Mouse (Mus musculus) urinary bladder, postnatal 10 days (tissue): Measurements from ENCODE around the gene Amph.
"Not testable (repeated sequence)": the region's sequence is repeated elsewhere in the genome, so short reads cannot be mapped to it uniquely, and the experiment has no call there.

Experiments
- DNase-seq: peaks from one replicate; pipeline ENCODE4 v3.0.0; 2022; ENCODE audit warnings: low spot score

Gene Amph

GRCm38 (mm10) chr13:19025906-19026305 lies 77.9 kb downstream of the Amph start:
- DNase-seq = no peak

- no peak for DNase-seq
Measured at GRCm38 (mm10) chr13:19026923-19027322, 78.9 kb downstream of the Amph start.

GRCm38 (mm10) chr13:19027766-19028350 lies 79.9 kb downstream of the Amph start:
- no peak for DNase-seq

- DNase-seq = no peak
Measured at GRCm38 (mm10) chr13:19031916-19032688, 84.1 kb downstream of the Amph start.

GRCm38 (mm10) chr13:19052090-19052489 lies 104.1 kb downstream of the Amph start:
- no peak for DNase-seq

GRCm38 (mm10) chr13:19054504-19054903 lies 106.5 kb downstream of the Amph start:
- DNase-seq = no peak

- no peak for DNase-seq
Measured at GRCm38 (mm10) chr13:19072261-19072660, 124.3 kb downstream of the Amph start.

GRCm38 (mm10) chr13:19077427-19077826 lies 129.4 kb downstream of the Amph start:
- DNase-seq = no peak

GRCm38 (mm10) chr13:19081932-19082331 lies 133.9 kb downstream of the Amph start:
- no peak for DNase-seq

- DNase-seq = no peak
Measured at GRCm38 (mm10) chr13:19094571-19094970, 146.6 kb downstream of the Amph start.

- no peak for DNase-seq
Measured at GRCm38 (mm10) chr13:19097117-19097516, 149.1 kb downstream of the Amph start.

GRCm38 (mm10) chr13:19101889-19102402 lies 153.9 kb downstream of the Amph start:
- DNase-seq = no peak

- no peak for DNase-seq
Measured at GRCm38 (mm10) chr13:19106418-19106817, 158.4 kb downstream of the Amph start.

GRCm38 (mm10) chr13:19109331-19109730 lies 161.3 kb downstream of the Amph start:
- DNase-seq = no peak

GRCm38 (mm10) chr13:19113034-19113922 lies 165.3 kb downstream of the Amph start:
- DNase-seq = no peak

GRCm38 (mm10) chr13:19114761-19115160 lies 166.8 kb downstream of the Amph start:
- DNase-seq = not testable (repeated sequence)

GRCm38 (mm10) chr13:19126912-19127552 lies 179.0 kb downstream of the Amph start:
- no peak for DNase-seq

- no peak for DNase-seq
Measured at GRCm38 (mm10) chr13:19133833-19134232, 185.8 kb downstream of the Amph start.

GRCm38 (mm10) chr13:19137212-19137611 lies 189.2 kb downstream of the Amph start:
- no peak for DNase-seq

GRCm38 (mm10) chr13:19137932-19138331 lies 189.9 kb downstream of the Amph start:
- no peak for DNase-seq

GRCm38 (mm10) chr13:19138550-19138949 lies 190.5 kb downstream of the Amph start:
- DNase-seq = no peak

- DNase-seq = no peak
Measured at GRCm38 (mm10) chr13:19139104-19139503, 191.1 kb downstream of the Amph start.
